Mouse (Mus musculus): ENCODE measurements around the gene Idi2. TPM values are rescaled to one million over a fixed set of nuclear protein-coding genes. Genes with fewer than 3 reads are reported as not detected.
"Not testable (repeated sequence)": the region's sequence is repeated elsewhere in the genome, so short reads cannot be mapped to it uniquely, and the experiment has no call there.

The Idi2 gene
- total RNA-seq (2014; rRNA removed; ENCODE audit: low replicate concordance): not detected in 2 replicates
- not detected in 2 replicates for polyA plus RNA-seq (2015; fragmentation: Nextera tagmentation; extraction: Ambion mirVana)

GRCm38 (mm10) chr13:8952563-8952962, at the start of gene Idi2:
Idi2 (plus strand) TSS chr13:8952863.
- not testable (repeated sequence) for ATAC-seq (ENCODE audit: insufficient read depth, low read depth); H3K4me2 ChIP-seq (ENCODE audit: low read depth, low read length); H3K9me3 ChIP-seq (replicated peaks; ENCODE audit: control insufficient read depth, low read length); DNase-seq (ENCODE audit: low spot score); H3K27ac ChIP-seq (ENCODE audit: low read depth); H3K4me1 ChIP-seq (ENCODE audit: control insufficient read depth, insufficient read depth); H3K9ac ChIP-seq (replicated peaks; ENCODE audit: low read depth, low read length); H3K27me3 ChIP-seq (ENCODE audit: control insufficient read depth, insufficient read depth, low read length); H3K4me3 ChIP-seq (ENCODE audit: low read depth, low read length); H3K36me3 ChIP-seq (replicated peaks; ENCODE audit: control insufficient read depth, insufficient read depth, low read length)

GRCm38 (mm10) chr13:8905986-8906385, 46.7 kb upstream of the Idi2 start:
- H3K4me2 ChIP-seq (ENCODE audit: low read depth, low read length); H3K9ac ChIP-seq (replicated peaks; ENCODE audit: low read depth, low read length); H3K27ac ChIP-seq (ENCODE audit: low read depth); H3K4me3 ChIP-seq (ENCODE audit: low read depth, low read length); H3K27me3 ChIP-seq (ENCODE audit: control insufficient read depth, insufficient read depth, low read length); ATAC-seq (ENCODE audit: insufficient read depth, low read depth); H3K4me1 ChIP-seq (ENCODE audit: control insufficient read depth, insufficient read depth); H3K9me3 ChIP-seq (replicated peaks; ENCODE audit: control insufficient read depth, low read length); DNase-seq (ENCODE audit: low spot score); H3K36me3 ChIP-seq (replicated peaks; ENCODE audit: control insufficient read depth, insufficient read depth, low read length): not testable (repeated sequence)
- WGBS: 75% methylated on average over 2 of the region's 2 CpGs

GRCm38 (mm10) chr13:8913890-8914289, 38.8 kb upstream of the Idi2 start:
- not testable (repeated sequence) for H3K4me2 ChIP-seq (ENCODE audit: low read depth, low read length); H3K4me3 ChIP-seq (ENCODE audit: low read depth, low read length); DNase-seq (ENCODE audit: low spot score); H3K9me3 ChIP-seq (replicated peaks; ENCODE audit: control insufficient read depth, low read length); H3K27me3 ChIP-seq (ENCODE audit: control insufficient read depth, insufficient read depth, low read length); H3K36me3 ChIP-seq (replicated peaks; ENCODE audit: control insufficient read depth, insufficient read depth, low read length); H3K27ac ChIP-seq (ENCODE audit: low read depth); ATAC-seq (ENCODE audit: insufficient read depth, low read depth); H3K9ac ChIP-seq (replicated peaks; ENCODE audit: low read depth, low read length); H3K4me1 ChIP-seq (ENCODE audit: control insufficient read depth, insufficient read depth)
- WGBS: 85% methylated on average over 8 of the region's 8 CpGs

- no peaks in the 10 kb centered on the region for H3K36me3 ChIP-seq (replicated peaks; ENCODE audit: control insufficient read depth, insufficient read depth, low read length)
- TF ChIP-seq CTCF (IDR thresholded peaks at IDR 0.05; ENCODE audit: low read depth) (no peak), EP300 (IDR thresholded peaks at IDR 0.05; ENCODE audit: low read depth) (no peak)
- H3K4me1 ChIP-seq (ENCODE audit: control insufficient read depth, insufficient read depth): no peaks in the 10 kb centered on the region
- no peak for DNase-seq (ENCODE audit: low spot score)
- no peaks in the 10 kb centered on the region for H3K27me3 ChIP-seq (ENCODE audit: control insufficient read depth, insufficient read depth, low read length)
- no peak overlapping the region for H3K4me3 ChIP-seq (ENCODE audit: low read depth, low read length)
- 27% methylated on average over 2 of the region's 2 CpGs for WGBS
- no peaks in the 10 kb centered on the region for H3K9me3 ChIP-seq (replicated peaks; ENCODE audit: control insufficient read depth, low read length)
- H3K4me2 ChIP-seq (ENCODE audit: low read depth, low read length): no peak overlapping the region
- no peak overlapping the region for H3K9ac ChIP-seq (replicated peaks; ENCODE audit: low read depth, low read length)
- ATAC-seq (ENCODE audit: insufficient read depth, low read depth): no peak
- no peak overlapping the region for H3K27ac ChIP-seq (ENCODE audit: low read depth)
These were observed 19.2 kb upstream of the Idi2 start for GRCm38 (mm10) chr13:8933499-8933898.

- 67% methylated on average over 6 of the region's 6 CpGs for WGBS
- not testable (repeated sequence) for H3K9ac ChIP-seq (replicated peaks; ENCODE audit: low read depth, low read length); H3K36me3 ChIP-seq (replicated peaks; ENCODE audit: control insufficient read depth, insufficient read depth, low read length); H3K9me3 ChIP-seq (replicated peaks; ENCODE audit: control insufficient read depth, low read length); H3K27ac ChIP-seq (ENCODE audit: low read depth); H3K27me3 ChIP-seq (ENCODE audit: control insufficient read depth, insufficient read depth, low read length); H3K4me2 ChIP-seq (ENCODE audit: low read depth, low read length); H3K4me3 ChIP-seq (ENCODE audit: low read depth, low read length); ATAC-seq (ENCODE audit: insufficient read depth, low read depth); DNase-seq (ENCODE audit: low spot score); H3K4me1 ChIP-seq (ENCODE audit: control insufficient read depth, insufficient read depth)
These were observed 15.0 kb upstream of the Idi2 start for GRCm38 (mm10) chr13:8937611-8938140.

GRCm38 (mm10) chr13:8941110-8941509, 11.6 kb upstream of the Idi2 start:
- not testable (repeated sequence) for H3K27me3 ChIP-seq (ENCODE audit: control insufficient read depth, insufficient read depth, low read length); ATAC-seq (ENCODE audit: insufficient read depth, low read depth); H3K9ac ChIP-seq (replicated peaks; ENCODE audit: low read depth, low read length); DNase-seq (ENCODE audit: low spot score); H3K4me2 ChIP-seq (ENCODE audit: low read depth, low read length); H3K9me3 ChIP-seq (replicated peaks; ENCODE audit: control insufficient read depth, low read length); H3K36me3 ChIP-seq (replicated peaks; ENCODE audit: control insufficient read depth, insufficient read depth, low read length); H3K4me1 ChIP-seq (ENCODE audit: control insufficient read depth, insufficient read depth); H3K27ac ChIP-seq (ENCODE audit: low read depth); H3K4me3 ChIP-seq (ENCODE audit: low read depth, low read length)
- WGBS: 68% methylated on average over 4 of the region's 4 CpGs

GRCm38 (mm10) chr13:8941701-8942100, 11.0 kb upstream of the Idi2 start:
- H3K4me1 ChIP-seq (ENCODE audit: control insufficient read depth, insufficient read depth); H3K27ac ChIP-seq (ENCODE audit: low read depth); H3K9ac ChIP-seq (replicated peaks; ENCODE audit: low read depth, low read length); DNase-seq (ENCODE audit: low spot score); H3K36me3 ChIP-seq (replicated peaks; ENCODE audit: control insufficient read depth, insufficient read depth, low read length); H3K9me3 ChIP-seq (replicated peaks; ENCODE audit: control insufficient read depth, low read length); H3K27me3 ChIP-seq (ENCODE audit: control insufficient read depth, insufficient read depth, low read length); H3K4me3 ChIP-seq (ENCODE audit: low read depth, low read length); H3K4me2 ChIP-seq (ENCODE audit: low read depth, low read length); ATAC-seq (ENCODE audit: insufficient read depth, low read depth): not testable (repeated sequence)
- WGBS: 40% methylated on average over 1 of the region's 5 CpGs

- H3K27ac ChIP-seq (ENCODE audit: low read depth): not testable (repeated sequence)
These were observed 8.8 kb upstream of the Idi2 start for GRCm38 (mm10) chr13:8943828-8944227.

GRCm38 (mm10) chr13:8948131-8948530, 4.5 kb upstream of the Idi2 start, which contains the start of gene Gm9745:
Gm9745 (minus strand) TSS chr13:8948231.
- H3K4me2 ChIP-seq (ENCODE audit: low read depth, low read length); H3K9ac ChIP-seq (replicated peaks; ENCODE audit: low read depth, low read length); H3K36me3 ChIP-seq (replicated peaks; ENCODE audit: control insufficient read depth, insufficient read depth, low read length); H3K27ac ChIP-seq (ENCODE audit: low read depth); H3K4me3 ChIP-seq (ENCODE audit: low read depth, low read length); ATAC-seq (ENCODE audit: insufficient read depth, low read depth); DNase-seq (ENCODE audit: low spot score); H3K27me3 ChIP-seq (ENCODE audit: control insufficient read depth, insufficient read depth, low read length); H3K4me1 ChIP-seq (ENCODE audit: control insufficient read depth, insufficient read depth); H3K9me3 ChIP-seq (replicated peaks; ENCODE audit: control insufficient read depth, low read length): not testable (repeated sequence)

More at GRCm38 (mm10) chr13:8943828-8944227, 8.8 kb upstream of the Idi2 start:
- not testable (repeated sequence) for H3K4me2 ChIP-seq (ENCODE audit: low read depth, low read length); DNase-seq (ENCODE audit: low spot score); H3K9ac ChIP-seq (replicated peaks; ENCODE audit: low read depth, low read length); H3K4me3 ChIP-seq (ENCODE audit: low read depth, low read length); H3K36me3 ChIP-seq (replicated peaks; ENCODE audit: control insufficient read depth, insufficient read depth, low read length); H3K4me1 ChIP-seq (ENCODE audit: control insufficient read depth, insufficient read depth); H3K27me3 ChIP-seq (ENCODE audit: control insufficient read depth, insufficient read depth, low read length); H3K9me3 ChIP-seq (replicated peaks; ENCODE audit: control insufficient read depth, low read length)
- ATAC-seq (ENCODE audit: insufficient read depth, low read depth): peak; percentile 27; the same call in 1 of the 2 replicates
- WGBS: no CpG with 5 or more reads among the region's 5 CpGs
